Mouse (Mus musculus): ENCODE results near the gene Msl1.

- TF ChIP-seq CTCF (IDR thresholded peaks at IDR 0.05; ENCODE audit: borderline replicate concordance, insufficient read depth, low read depth, low read length) (no peak), POLR2A (IDR thresholded peaks at IDR 0.05; ENCODE audit: borderline replicate concordance, insufficient read depth, low read length) (no peak)
Measured at GRCm38 (mm10) chr11:98748506-98749416, 46.6 kb upstream of the Msl1 start.
